Mouse (Mus musculus) lung, postnatal 0 days (tissue): ENCODE measurements around the gene Mrps24.

Experiments
- CTCF ChIP-seq: IDR thresholded peaks from 2 replicates; pipeline ENCODE4 v1.5.1; 2016; ENCODE audit warnings: antibody characterized with exemption, mild to moderate bottlenecking
- EP300 ChIP-seq: IDR thresholded peaks from 2 replicates; pipeline ENCODE4 v1.6.1; 2016; ENCODE audit warnings: antibody characterized with exemption, mild to moderate bottlenecking, control low read depth

DNA sequence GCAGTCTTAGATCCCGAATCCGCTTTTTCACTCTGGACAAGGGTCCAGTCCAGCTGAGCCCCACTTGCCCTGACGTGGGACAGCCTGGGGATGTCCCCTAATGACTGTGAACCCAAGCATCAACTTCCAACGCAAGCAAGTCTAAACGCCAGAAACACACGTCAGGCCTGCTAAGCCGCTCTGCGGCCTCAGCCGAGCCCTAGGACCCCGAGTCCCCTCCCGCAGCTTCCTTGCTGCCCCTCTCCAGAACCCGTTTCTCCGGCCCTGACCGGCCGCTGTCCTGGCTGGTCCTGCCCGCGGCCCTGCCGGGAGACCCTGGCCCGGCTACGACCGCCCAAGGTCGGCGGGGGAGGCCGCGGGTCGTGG, 25.1 kb upstream of the Mrps24 start:
- TF ChIP-seq CTCF (no peak), EP300 (no peak)
